Mouse (Mus musculus): ENCODE results near the gene Tbc1d10b.

DNA sequence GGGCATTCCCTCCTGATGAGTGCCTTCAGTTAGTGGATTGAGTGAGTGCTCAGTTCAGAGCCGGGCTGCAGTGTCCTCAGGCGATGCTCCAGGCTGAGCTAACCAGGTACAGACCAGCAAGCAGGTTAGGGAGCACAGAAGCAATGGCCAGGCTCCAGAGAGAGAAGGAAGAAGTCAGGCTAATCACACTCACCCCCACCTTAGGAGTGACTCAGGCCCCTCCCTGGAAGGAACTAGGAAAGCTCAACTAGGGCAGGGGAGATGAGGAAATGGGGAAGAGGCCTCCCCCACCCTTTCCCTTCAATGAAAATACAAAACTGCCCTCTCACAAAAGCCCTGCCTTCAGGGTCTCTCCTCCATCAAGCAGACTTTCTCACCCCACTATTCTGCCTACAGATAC, 1.7 kb downstream of the Tbc1d10b start:
- TF ChIP-seq POLR2A (IDR thresholded peaks at IDR 0.05; ENCODE audit: extremely low read depth, insufficient read depth, low read length), result no peak
- no peak for TF ChIP-seq CTCF (IDR thresholded peaks at IDR 0.05; ENCODE audit: extremely low read depth, insufficient read depth, low read length)
